Mouse (Mus musculus) gastrocnemius, adult 8-10 months (tissue): ENCODE results near the gene Gins2. TPM values are rescaled to one million over a fixed set of nuclear protein-coding genes. Genes with fewer than 3 reads are reported as not detected.
A peak's percentile ranks its signal among the peaks of the same experiment; 100 is the strongest.

ENCODE experiments used
- DNase-seq, 2 experiments: peaks; one replicate each; pipeline ENCODE4 v3.0.0; 2022; ENCODE audit warnings: low spot score in 2 of 2
- total RNA-seq, 4 experiments: library from RNA; stranded (reverse); gene quantifications; 2 replicates each; pipeline ENCODE4 v1.2.4; 2022

Gins2 gene
- under 1 TPM in 3 of 4 experiments, not detected in 1; 0.09 to 0.43 (median 0.36) TPM for total RNA-seq

DNA sequence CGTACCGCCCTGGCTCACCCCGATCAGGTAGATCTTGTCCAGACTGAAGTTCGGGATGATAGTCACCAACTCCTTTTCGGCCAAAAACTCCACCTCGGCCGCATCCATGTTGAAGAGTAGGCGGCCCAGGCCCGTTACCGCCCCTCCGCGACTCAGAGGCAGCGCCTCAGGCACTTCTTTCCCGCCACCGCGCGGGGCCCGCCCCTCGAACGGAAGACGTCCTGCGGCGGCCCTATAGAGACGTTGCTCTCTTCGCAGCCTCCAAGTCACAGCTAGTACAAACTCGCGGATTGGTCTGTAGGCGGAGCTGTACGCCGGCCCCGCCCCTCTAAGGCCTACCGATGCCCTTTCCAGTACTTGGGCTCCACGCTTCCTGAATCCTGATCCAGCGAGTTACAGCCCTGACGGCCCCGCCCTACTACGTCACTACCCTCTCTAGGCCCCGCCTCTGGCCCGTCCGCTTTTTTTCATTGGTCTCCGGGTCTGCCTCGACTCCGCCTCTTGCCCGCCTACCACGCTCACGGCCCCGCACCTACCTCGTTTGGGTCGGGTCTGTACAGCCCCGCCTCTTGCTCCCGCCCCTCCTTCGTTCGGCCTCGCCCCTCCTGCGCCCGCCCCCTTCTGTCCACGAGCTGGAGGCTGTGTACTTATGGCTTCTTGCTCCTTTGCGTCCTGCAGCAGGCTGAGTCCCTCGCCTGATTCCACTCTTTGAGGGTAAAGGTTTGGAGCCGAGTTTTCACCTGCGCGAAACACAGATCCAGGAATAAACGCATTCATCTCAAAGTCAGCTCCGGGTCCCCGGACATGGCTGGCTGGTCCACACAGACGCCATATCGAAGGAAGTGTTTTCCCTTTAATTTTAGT lies at the start of gene Gins2:
TSS of gene Gins2 (minus strand) at position 397 of the 864 bp plus-strand sequence.
- peak; percentile 99 to 100 for DNase-seq

- peak; percentile 39 to 49 for DNase-seq
These were observed 45.3 kb upstream of the Gins2 start for GRCm38 (mm10) chr8:120634329-120634839.

DNA sequence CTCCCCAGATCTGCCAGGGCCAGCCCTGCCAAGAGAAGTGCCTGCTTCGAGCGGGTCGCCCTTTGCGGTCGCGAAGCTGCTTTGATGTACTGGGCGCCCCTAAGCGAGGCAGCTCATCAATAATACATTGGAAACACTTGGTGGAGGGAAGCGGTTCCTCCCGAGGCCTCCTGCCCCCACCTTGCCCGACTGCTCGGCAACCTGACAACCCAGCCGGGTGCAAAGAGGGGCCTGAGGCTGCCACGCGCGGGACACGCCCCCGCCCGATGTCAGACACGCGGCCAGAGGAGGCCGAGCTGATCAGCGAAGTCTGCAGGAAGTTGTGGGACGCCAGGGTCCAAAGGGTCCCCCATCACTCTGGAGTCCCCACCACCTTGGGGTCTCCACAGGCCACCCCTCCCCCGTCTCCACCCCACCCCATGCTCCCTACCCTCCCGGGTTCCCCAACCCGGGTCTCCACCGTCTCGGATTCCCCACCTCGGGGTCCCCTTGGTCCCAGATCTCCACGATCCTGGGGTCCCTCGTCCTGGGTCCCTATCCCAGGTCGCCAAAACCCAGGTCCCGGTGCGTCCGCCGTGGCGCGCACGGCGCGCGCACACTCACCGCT lies 44.7 kb upstream of the Gins2 start:
- no peak for DNase-seq

DNA sequence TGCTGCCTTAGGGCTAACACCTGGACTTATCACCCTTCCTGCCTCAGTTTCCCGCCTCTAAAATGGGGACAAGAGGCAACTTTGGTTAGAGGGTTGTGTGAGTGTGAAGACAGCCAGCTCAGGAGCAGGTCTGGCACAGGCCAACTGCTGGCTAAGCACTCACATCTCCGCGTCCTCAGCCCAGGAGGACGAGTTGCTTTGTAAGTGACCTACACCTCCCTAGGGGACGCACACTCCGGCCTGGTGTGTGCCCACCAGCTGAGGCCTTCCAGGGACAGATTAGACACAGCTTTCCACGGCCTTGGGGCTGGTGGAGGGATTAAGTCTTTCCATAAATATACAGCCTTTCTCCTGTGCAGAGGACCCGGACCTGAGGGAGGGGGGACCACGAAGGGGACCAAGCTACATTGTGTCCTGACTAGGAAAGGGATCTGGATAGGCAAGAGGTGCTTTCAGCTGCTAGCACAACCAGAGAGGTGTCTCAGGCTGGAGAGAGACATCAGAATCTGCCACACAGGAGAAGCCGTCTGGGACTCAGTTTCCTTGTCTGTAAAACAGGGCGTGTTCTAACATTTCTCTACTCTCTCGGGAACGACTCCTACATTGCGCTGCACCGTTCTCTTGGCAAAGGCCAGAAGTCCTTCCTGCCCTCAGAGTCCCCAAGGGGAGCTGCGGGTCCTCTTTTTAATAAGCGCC lies 44.0 kb upstream of the Gins2 start:
- DNase-seq: no peak

DNA sequence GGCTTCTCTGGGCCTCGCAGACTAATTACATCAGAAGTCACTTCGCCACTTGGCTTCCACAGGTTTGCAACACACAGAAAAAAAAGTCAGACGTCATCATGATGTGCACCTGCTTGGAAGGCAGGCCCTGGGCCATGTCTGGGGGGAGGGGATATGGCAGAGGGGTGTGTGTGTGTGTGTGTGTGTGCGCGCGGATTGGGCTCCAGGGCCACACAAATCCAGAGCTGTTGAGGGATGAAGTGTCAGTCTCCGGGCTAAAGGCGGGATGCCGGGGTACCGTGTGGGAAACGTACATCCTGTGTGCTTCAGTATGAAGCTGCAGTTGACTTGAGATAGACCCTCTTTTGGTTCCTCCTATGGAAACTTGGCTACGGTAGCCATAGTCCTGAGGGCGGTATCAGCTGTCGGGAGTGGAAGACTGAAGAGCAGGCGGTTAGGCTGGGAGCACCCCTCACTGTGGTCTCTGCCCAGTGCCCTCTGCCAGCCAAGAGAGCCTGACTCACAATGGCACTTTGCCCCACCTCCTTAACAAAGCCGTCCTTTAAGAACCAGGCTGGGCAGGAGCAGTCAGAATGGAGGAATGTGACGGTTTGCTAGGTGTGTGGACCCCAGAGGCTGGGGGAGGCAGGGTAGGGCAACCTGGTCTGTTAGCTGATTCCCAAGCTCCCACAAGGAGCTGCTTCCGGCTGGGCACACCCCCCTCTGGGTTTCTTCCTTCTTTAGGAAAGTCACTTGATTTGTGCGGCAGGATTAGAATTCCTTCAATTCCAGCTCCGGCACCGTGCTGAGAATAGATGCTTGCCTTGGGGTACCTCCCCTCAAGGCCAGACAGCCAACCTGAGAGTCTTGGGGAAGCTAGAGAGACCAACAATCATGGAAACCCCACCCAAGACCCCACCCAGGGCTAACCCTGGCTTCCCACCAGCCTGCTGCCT lies 42.6 kb upstream of the Gins2 start:
- no peak for DNase-seq

DNA sequence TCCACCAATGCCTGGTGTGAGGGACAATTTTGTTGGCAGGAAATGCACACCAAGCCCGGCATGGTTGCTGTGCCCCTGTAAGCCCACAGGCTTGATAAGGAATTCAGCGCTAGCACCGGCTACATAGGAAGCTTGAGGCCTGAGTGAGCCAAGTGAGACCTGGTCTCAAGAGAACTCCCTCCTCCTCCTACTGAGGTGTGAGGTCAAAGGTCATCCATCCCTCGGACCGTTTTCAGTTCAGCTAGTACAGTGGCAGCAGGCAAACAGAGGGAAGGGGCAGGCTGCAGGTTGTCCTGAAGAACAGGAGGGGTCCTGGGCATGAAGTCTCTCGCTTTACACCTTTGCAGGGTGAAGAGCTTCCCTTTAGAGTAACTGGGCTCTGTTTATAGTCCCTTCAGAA lies 41.7 kb upstream of the Gins2 start:
- DNase-seq: no peak

DNA sequence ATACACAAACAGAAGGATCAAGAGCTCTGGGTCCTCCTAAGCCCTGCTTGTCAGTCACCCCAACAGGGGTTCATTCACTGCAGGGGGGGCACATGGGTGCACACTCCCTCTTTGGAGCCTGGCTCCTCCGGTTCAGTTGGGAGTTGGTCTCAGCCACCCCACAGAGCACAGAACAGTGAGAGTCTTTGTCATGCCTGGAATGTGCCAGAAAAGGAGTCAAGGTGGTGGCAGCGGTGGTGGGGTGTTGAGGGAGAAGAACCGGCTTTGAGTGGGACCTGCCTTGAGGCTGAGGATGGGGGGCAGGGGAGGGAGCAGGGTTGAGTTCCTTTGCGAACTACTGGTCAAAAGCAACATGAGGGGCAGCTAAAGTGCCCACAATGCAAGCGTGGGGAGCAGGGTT lies 40.9 kb upstream of the Gins2 start:
- no peak for DNase-seq

DNA sequence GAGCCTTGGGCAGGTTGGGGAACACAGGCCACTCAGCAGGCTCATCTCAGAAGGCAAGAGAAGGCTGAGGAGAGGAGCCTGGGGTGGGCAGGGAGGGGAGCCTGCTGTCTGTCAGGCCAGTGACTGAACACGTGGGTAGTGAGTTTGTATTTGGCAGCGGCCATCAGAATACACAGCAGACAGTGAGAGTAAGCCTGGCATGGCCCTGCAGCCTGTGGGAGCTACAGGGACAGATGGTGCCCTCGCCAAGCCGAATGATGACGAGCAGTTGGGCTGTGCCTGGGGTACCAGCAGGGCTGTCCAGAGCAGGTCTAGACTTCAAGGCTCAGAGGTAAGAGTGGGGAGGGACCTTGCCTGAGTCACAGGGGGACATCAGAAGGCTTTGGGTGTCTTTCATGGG lies 38.2 kb upstream of the Gins2 start:
- DNase-seq: no peak

DNA sequence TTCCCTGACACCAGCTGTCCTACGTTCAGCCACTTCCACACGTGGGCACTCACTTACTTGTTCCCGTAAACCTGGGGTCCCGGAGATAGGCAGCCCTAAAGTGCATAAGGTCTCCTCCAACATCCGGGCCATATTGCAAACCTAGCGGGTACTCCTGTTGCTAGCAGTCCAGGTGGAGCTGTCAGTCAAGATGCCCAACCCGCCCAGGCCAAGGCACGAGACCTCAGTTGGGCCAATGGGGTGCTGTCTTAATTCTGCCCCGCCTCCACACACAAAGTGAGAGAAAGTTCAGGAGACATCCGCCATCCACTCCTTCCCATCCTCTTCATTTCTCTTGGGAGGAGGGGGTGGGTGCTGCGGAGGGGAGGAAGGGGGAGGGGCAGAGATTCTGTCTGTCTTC lies 37.4 kb upstream of the Gins2 start:
- no peak for DNase-seq

DNA sequence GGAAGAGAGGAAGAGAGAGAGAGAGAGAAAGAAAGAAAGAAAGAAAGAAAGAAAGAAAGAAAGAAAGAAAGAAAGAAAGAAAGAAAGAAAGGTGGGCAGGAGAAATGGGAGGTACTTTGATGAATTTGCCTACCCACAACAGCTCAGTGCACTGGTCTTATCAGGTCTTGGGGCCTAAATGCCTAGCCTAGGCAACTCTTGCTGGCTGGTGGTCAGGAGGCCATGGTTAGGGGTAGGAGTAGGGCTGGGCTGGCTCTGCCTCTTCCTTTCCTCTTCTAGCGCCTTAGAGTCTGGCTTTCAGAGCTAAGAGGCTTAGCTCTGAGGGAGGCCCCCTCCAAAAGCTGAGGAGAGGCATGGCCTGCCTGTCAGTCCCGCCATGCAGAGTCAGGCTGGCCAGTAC lies 34.5 kb upstream of the Gins2 start:
- no peak for DNase-seq

GRCm38 (mm10) chr8:120622161-120622560 lies 33.1 kb upstream of the Gins2 start:
- no peak for DNase-seq

DNA sequence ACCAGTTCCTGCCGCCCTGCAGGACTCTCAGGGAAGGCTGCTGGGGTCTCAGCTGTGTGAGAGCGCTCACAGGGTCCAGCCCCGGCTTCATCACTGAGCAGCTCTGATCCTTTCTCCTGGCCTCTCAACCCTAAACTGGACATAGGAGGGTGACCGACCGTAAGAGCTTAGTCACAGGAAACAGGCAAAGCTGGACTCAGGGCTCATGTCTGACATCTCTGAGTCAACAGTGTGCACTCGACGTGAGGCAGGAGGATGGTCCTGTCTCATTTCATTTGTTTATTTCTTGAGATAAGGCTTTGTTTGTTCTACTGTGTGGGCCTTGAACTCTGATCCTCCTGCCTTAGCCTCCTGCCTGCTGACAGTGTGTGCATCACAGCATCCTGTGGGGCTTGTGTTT lies 31.3 kb upstream of the Gins2 start:
- no peak for DNase-seq

DNA sequence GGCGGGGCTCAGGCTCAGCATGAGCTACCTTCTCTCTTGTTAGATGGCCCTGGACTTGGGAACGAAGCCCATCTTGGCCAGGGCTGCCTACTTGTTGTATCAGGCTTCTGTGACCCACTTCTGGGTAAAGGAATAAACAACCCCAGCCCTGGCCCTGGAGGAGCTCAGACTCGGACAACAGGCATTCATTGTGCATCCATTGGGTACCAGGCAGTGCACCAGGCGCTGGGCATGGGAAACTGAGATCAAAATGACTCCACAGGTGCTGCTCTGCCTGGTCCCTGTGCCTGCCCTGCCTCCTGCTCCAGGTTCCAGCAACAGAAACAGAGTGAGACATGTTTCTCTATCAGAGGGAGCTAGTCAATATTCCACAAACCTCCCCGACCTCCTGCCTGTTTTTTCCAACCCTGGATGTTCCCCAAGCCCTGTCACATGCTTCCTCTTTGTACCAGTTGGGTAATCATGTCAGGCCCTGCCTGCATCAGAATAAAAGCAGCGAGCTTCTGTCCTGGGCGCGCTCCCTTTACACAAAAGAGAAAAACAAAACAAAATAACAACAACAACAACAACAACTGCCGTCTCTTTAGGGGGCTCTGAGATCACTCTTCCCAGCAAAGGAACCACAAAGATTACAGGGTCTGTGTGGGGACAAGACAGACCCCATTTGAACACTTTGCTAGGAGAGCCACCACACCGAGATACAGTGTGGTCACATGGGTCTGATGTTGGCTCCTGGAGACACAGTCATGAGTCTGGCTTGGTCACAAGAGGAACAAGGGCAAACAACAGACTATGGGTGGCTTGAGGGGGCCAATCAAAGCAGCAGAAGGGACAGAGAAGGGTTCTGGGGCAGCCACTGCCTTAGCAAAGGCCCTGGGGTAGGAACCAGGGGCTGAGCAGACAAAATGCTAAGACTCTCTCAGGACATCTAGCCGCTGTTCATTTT lies 30.4 kb upstream of the Gins2 start:
- DNase-seq: no peak

DNA sequence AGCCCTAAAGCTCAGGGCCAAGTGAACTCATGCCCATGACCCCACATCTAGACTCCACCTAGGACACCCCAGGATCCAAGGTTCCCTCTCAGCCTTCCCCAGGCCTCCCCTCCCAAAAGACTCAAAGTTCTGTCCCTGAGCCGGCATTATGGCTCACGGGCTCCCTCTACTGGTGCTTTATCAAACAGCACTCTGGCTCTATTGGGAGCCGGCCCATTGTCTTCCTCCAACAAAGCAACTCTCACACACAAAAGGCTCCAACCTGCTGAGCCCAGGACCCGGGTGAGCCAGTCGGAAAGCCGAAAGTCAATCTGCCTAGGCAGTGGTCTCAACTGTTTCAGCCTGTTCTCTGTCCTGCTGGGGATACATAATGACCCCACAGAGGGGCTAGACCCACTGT lies 29.0 kb upstream of the Gins2 start:
- DNase-seq: peak; percentile 34 to 36

DNA sequence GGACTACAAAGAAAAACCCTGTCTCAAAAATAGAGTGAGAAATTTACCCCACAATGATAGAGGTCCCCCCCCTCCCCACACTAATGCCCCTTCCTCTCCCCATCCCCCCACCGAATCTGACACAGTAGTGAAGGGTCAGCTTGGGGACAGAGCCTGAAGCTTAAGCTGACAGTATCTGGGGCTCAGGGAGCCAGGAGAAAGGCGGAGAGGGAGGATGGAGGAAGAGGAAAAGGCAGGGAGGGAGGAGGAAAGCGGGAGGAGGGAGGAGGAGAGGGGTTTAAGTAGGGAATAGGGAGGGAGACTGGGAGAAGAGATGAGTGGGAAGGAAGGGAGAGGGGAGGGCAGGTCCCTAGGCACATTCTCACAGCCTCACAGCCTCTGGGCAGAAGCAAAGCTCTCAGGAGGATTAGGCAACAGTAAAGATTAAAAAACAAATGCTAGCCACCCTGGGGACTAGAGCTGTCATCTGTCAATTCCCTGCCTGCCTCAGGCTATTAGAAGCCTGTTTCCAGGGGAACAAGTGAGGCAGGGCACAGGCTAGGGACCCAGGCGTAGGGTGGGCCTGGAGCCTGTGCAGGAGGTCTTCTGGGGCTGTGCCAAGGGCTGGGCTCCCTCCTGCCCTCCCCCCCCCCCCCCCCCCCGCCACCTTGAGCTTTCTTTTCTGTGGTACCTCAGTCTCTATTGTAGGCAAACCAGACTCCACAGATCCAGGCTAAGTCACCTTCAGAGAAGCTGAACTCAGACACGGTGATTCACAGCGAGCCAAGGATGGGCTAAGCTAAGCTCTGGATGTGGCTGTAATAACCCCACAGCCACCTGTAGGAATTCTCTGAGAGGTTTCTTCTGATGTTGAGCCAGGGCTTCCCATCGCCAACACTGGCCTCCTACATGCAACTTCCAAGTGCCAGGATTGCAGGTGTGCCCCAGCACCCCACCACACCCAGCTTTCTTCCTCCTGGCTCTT lies 27.8 kb upstream of the Gins2 start:
- no peak for DNase-seq

- no peak for DNase-seq
These were observed 25.4 kb upstream of the Gins2 start for GRCm38 (mm10) chr8:120614491-120614890.

- no peak for DNase-seq
These were observed 21.7 kb upstream of the Gins2 start for GRCm38 (mm10) chr8:120610824-120611223.

- peak; percentile 47 to 62 for DNase-seq
These were observed 18.8 kb upstream of the Gins2 start for GRCm38 (mm10) chr8:120607885-120608284.

GRCm38 (mm10) chr8:120607460-120607859 lies 18.4 kb upstream of the Gins2 start:
- no peak for DNase-seq
